Mouse (Mus musculus) cerebellum, adult 9-11 months (tissue): ENCODE measurements at regions not wholly inside any gene's neighbourhood (a gene's known extent, or its start where the extent isn't known, plus 50 kb on each side); places are given as distances from the start of the nearest gene placed in this dataset.

Source experiments
- DNase-seq: peaks from one replicate; pipeline ENCODE4 v3.0.0; 2022

GRCm38 (mm10) chr5:111553471-111554382 is 136.6 kb downstream of the Mn1 start:
- DNase-seq: no peak

GRCm38 (mm10) chr5:111554551-111555311 is 137.6 kb downstream of the Mn1 start:
- peak; percentile 17 for DNase-seq

- no peak for DNase-seq
Measured at GRCm38 (mm10) chr5:111555312-111555957, 138.3 kb downstream of the Mn1 start.

- DNase-seq: no peak
Measured at GRCm38 (mm10) chr5:111555981-111556380, 138.8 kb downstream of the Mn1 start.

- DNase-seq: peak; percentile 19
Measured at GRCm38 (mm10) chr5:111560432-111560831, 143.3 kb downstream of the Mn1 start.

GRCm38 (mm10) chr5:111561301-111561700 is 144.1 kb downstream of the Mn1 start:
- no peak for DNase-seq

- DNase-seq: no peak
Measured at GRCm38 (mm10) chr5:111570826-111571225, 153.7 kb downstream of the Mn1 start.

- no peak for DNase-seq
Measured at GRCm38 (mm10) chr5:111573265-111573873, 156.2 kb downstream of the Mn1 start.

GRCm38 (mm10) chr5:111574219-111574840 is 157.2 kb downstream of the Mn1 start:
- DNase-seq: no peak

- no peak for DNase-seq
Measured at GRCm38 (mm10) chr5:111575376-111575775, 158.2 kb downstream of the Mn1 start.

- no peak for DNase-seq
Measured at GRCm38 (mm10) chr5:111577441-111577840, 156.3 kb upstream of the Gm26897 start.

GRCm38 (mm10) chr5:111578088-111578487 is 155.6 kb upstream of the Gm26897 start:
- DNase-seq: no peak

- DNase-seq: no peak
Measured at GRCm38 (mm10) chr5:111578977-111579727, 154.6 kb upstream of the Gm26897 start.

- no peak for DNase-seq
Measured at GRCm38 (mm10) chr5:111580870-111581771, 152.6 kb upstream of the Gm26897 start.

- no peak for DNase-seq
Measured at GRCm38 (mm10) chr5:111582004-111582403, 151.7 kb upstream of the Gm26897 start.

GRCm38 (mm10) chr5:111590619-111591081 is 143.1 kb upstream of the Gm26897 start:
- no peak for DNase-seq

- DNase-seq: no peak
Measured at GRCm38 (mm10) chr5:111592807-111593206, 140.9 kb upstream of the Gm26897 start.

- no peak for DNase-seq
Measured at GRCm38 (mm10) chr5:111594111-111594510, 139.6 kb upstream of the Gm26897 start.

- DNase-seq: no peak
Measured at GRCm38 (mm10) chr5:111595438-111595837, 138.3 kb upstream of the Gm26897 start.

GRCm38 (mm10) chr5:111597733-111598132 is 136.0 kb upstream of the Gm26897 start:
- no peak for DNase-seq
